Mouse (Mus musculus) erythroblast, embryonic 14.5 days (primary cell): Measurements from ENCODE around the gene Scn8a.

ENCODE experiments used
- GATA1 ChIP-seq: IDR thresholded peaks from 2 replicates; pipeline ENCODE4 v1.6.1; 2012; ENCODE audit warnings: low read length, inconsistent platforms, mixed read lengths
- TAL1 ChIP-seq: IDR thresholded peaks from 3 replicates; pipeline ENCODE4 v1.6.1; 2012; ENCODE audit warnings: low read length, inconsistent platforms, mixed read lengths

- TF ChIP-seq TAL1 = no peak
- no peak for TF ChIP-seq GATA1
These were observed 82.6 kb downstream of the Scn8a start for GRCm38 (mm10) chr15:100952292-100952691.
